Mouse (Mus musculus): ENCODE results near the gene Them7. TPM values are rescaled to one million over a fixed set of nuclear protein-coding genes. Genes with fewer than 3 reads are reported as not detected.

Gene Them7
- polyA plus RNA-seq, 1 experiment from 2014 or later: not detected

- Histone ChIP-seq H3K4me3 (replicated peaks; ENCODE audit: low read depth, low read length) (no peak overlapping the region), H3K9me3 (ENCODE audit: control insufficient read depth, low read length) (no peaks in the 10 kb centered on the region), H3K9ac (replicated peaks; ENCODE audit: low read length) (no peak overlapping the region), H3K36me3 (ENCODE audit: control insufficient read depth, insufficient read depth, low read length) (no peaks in the 10 kb centered on the region), H3K4me2 (ENCODE audit: low read length) (no peak overlapping the region), H3K4me1 (ENCODE audit: control insufficient read depth, insufficient read depth, low read length) (no peaks in the 10 kb centered on the region), H3K27ac (replicated peaks; ENCODE audit: low read depth, low read length) (no peak overlapping the region), H3K27me3 (ENCODE audit: control insufficient read depth, insufficient read depth, low read length) (no peaks in the 10 kb centered on the region)
- ATAC-seq (ENCODE audit: low FRiP score, low TSS enrichment) (no peak), DNase-seq (no peak)
- WGBS: 95% methylated on average over 1 of the region's 1 CpGs
Measured at GRCm38 (mm10) chr2:105409253-105409652, 185.1 kb downstream of the Them7 start.

- H3K27ac ChIP-seq (replicated peaks; ENCODE audit: low read depth, low read length): no peak overlapping the region
- no peak overlapping the region for H3K4me2 ChIP-seq (ENCODE audit: low read length)
Measured at GRCm38 (mm10) chr2:105414309-105414708, 190.2 kb downstream of the Them7 start.

GRCm38 (mm10) chr2:105416046-105416659 is 192.0 kb downstream of the Them7 start:
- 53% methylated on average over 7 of the region's 7 CpGs for WGBS
- H3K4me2 ChIP-seq (ENCODE audit: low read length): no peak overlapping the region
- H3K27ac ChIP-seq (replicated peaks; ENCODE audit: low read depth, low read length): no peak overlapping the region
- H3K4me3 ChIP-seq (replicated peaks; ENCODE audit: low read depth, low read length): no peak overlapping the region
- peak; percentile 62 for DNase-seq
- ATAC-seq (ENCODE audit: low FRiP score, low TSS enrichment): no peak
- H3K4me1 ChIP-seq (ENCODE audit: control insufficient read depth, insufficient read depth, low read length): peaks cover 14% of the 10 kb centered on the region
- no peaks in the 10 kb centered on the region for H3K27me3 ChIP-seq (ENCODE audit: control insufficient read depth, insufficient read depth, low read length)
- H3K9ac ChIP-seq (replicated peaks; ENCODE audit: low read length): no peak overlapping the region; the same call in 1 of the 2 replicates
- H3K9me3 ChIP-seq (ENCODE audit: control insufficient read depth, low read length): no peaks in the 10 kb centered on the region
- H3K36me3 ChIP-seq (ENCODE audit: control insufficient read depth, insufficient read depth, low read length): no peaks in the 10 kb centered on the region

More at GRCm38 (mm10) chr2:105414309-105414708, 190.2 kb downstream of the Them7 start:
- no peak overlapping the region for H3K4me3 ChIP-seq (replicated peaks; ENCODE audit: low read depth, low read length)
- H3K4me1 ChIP-seq (ENCODE audit: control insufficient read depth, insufficient read depth, low read length): peaks cover 14% of the 10 kb centered on the region
- no peaks in the 10 kb centered on the region for H3K9me3 ChIP-seq (ENCODE audit: control insufficient read depth, low read length)
- H3K36me3 ChIP-seq (ENCODE audit: control insufficient read depth, insufficient read depth, low read length): no peaks in the 10 kb centered on the region
- no peaks in the 10 kb centered on the region for H3K27me3 ChIP-seq (ENCODE audit: control insufficient read depth, insufficient read depth, low read length)
- DNase-seq (no peak), ATAC-seq (ENCODE audit: low FRiP score, low TSS enrichment) (no peak)
- WGBS: 81% methylated on average over 2 of the region's 2 CpGs
- H3K9ac ChIP-seq (replicated peaks; ENCODE audit: low read length): no peak overlapping the region

DNA sequence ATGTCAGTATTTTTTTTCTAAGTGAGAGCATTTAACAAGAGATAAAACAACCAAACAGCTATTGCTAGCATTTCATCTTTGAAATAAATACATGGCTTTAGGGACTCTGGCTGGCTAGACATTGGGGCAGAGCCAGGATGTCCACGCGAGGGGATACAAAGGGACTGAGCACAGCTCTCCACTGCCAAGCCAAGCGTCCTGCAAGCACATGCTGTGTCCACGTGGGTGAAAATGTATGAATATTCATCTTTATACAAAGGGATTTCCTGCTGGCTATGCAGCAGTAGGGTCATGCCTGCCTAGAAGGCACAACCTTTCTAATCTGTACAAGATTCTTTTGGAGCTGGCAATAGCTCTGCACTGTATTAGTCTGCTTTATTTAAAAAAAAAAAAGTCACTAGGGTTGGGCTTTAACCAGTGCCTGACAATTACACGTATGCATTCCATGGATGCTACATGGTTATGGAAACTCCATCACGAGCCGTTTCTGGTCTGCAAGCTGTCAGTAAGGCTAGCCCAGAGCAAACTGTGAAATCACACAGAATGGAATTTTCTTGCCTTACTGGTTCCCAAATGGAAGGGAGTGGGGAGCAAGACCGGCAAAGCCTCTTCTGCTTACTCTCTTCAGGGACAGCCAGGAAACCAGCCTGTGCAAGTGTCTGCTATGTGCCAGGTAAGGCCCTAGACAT is 192.7 kb downstream of the Them7 start:
- DNase-seq: peak; percentile 60
- Histone ChIP-seq H3K4me2 (ENCODE audit: low read length) (no peak overlapping the region), H3K27me3 (ENCODE audit: control insufficient read depth, insufficient read depth, low read length) (no peaks in the 10 kb centered on the region), H3K9me3 (ENCODE audit: control insufficient read depth, low read length) (no peaks in the 10 kb centered on the region), H3K4me1 (ENCODE audit: control insufficient read depth, insufficient read depth, low read length) (peaks cover 14% of the 10 kb centered on the region), H3K27ac (replicated peaks; ENCODE audit: low read depth, low read length) (no peak overlapping the region), H3K36me3 (ENCODE audit: control insufficient read depth, insufficient read depth, low read length) (no peaks in the 10 kb centered on the region), H3K4me3 (replicated peaks; ENCODE audit: low read depth, low read length) (no peak overlapping the region), H3K9ac (replicated peaks; ENCODE audit: low read length) (no peak overlapping the region)
- peak; percentile 65 for ATAC-seq (ENCODE audit: low FRiP score, low TSS enrichment)
- WGBS: 25% methylated on average over 8 of the region's 8 CpGs

DNA sequence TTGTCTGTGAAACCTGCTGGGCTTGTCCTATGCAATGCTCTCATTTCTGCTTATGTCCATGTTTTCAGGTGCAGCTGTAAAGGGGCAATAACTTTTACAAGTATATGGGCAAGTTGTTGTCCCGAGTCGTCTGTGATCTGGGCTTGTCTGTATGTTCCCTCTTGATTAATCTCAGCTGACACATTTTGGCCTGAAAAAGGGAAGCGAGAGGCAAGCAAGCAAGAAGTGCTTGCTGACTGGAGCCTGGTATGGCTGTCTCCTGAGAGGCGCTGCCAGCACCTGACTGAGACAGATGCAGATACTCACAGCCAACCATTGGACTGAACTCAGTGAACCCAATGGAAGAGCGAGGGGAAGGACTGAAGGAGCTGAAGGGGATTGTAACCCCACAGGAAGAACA is 193.5 kb downstream of the Them7 start:
- H3K9me3 ChIP-seq (ENCODE audit: control insufficient read depth, low read length): no peaks in the 10 kb centered on the region
- 88% methylated on average over 5 of the region's 5 CpGs for WGBS
- no peak overlapping the region for H3K4me3 ChIP-seq (replicated peaks; ENCODE audit: low read depth, low read length)
- no peak for ATAC-seq (ENCODE audit: low FRiP score, low TSS enrichment)
- no peaks in the 10 kb centered on the region for H3K27me3 ChIP-seq (ENCODE audit: control insufficient read depth, insufficient read depth, low read length)
- H3K36me3 ChIP-seq (ENCODE audit: control insufficient read depth, insufficient read depth, low read length): no peaks in the 10 kb centered on the region
- no peak for DNase-seq
- no peak overlapping the region for H3K27ac ChIP-seq (replicated peaks; ENCODE audit: low read depth, low read length)
- H3K4me1 ChIP-seq (ENCODE audit: control insufficient read depth, insufficient read depth, low read length): peaks cover 14% of the 10 kb centered on the region
- H3K9ac ChIP-seq (replicated peaks; ENCODE audit: low read length): no peak overlapping the region
- no peak overlapping the region for H3K4me2 ChIP-seq (ENCODE audit: low read length)

GRCm38 (mm10) chr2:105418629-105419227 is 194.6 kb downstream of the Them7 start:
- WGBS: 87% methylated on average over 12 of the region's 12 CpGs
- ATAC-seq (ENCODE audit: low FRiP score, low TSS enrichment): no peak

GRCm38 (mm10) chr2:105427447-105427846 is 203.3 kb downstream of the Them7 start:
- H3K9me3 ChIP-seq (ENCODE audit: control insufficient read depth, low read length): no peaks in the 10 kb centered on the region
- ATAC-seq (ENCODE audit: low FRiP score, low TSS enrichment): no peak
- H3K4me1 ChIP-seq (ENCODE audit: control insufficient read depth, insufficient read depth, low read length): no peaks in the 10 kb centered on the region
- no peak overlapping the region for H3K9ac ChIP-seq (replicated peaks; ENCODE audit: low read length)
- no peak overlapping the region for H3K4me2 ChIP-seq (ENCODE audit: low read length)
- DNase-seq: no peak
- 0 out of 2 replicates have a peak, but pooled peaks cover 4% of the 10 kb centered on the region for H3K27me3 ChIP-seq (ENCODE audit: control insufficient read depth, insufficient read depth, low read length)
- no peaks in the 10 kb centered on the region for H3K36me3 ChIP-seq (ENCODE audit: control insufficient read depth, insufficient read depth, low read length)
- H3K27ac ChIP-seq (replicated peaks; ENCODE audit: low read depth, low read length): no peak overlapping the region
- 79% methylated on average over 8 of the region's 8 CpGs for WGBS
- H3K4me3 ChIP-seq (replicated peaks; ENCODE audit: low read depth, low read length): no peak overlapping the region

More at GRCm38 (mm10) chr2:105418629-105419227, 194.6 kb downstream of the Them7 start:
- no peaks in the 10 kb centered on the region for H3K36me3 ChIP-seq (ENCODE audit: control insufficient read depth, insufficient read depth, low read length)
- no peak overlapping the region for H3K9ac ChIP-seq (replicated peaks; ENCODE audit: low read length)
- H3K27me3 ChIP-seq (ENCODE audit: control insufficient read depth, insufficient read depth, low read length): no peaks in the 10 kb centered on the region
- H3K4me1 ChIP-seq (ENCODE audit: control insufficient read depth, insufficient read depth, low read length): peaks cover 14% of the 10 kb centered on the region
- no peak overlapping the region for H3K4me2 ChIP-seq (ENCODE audit: low read length)
- no peak for DNase-seq
- no peaks in the 10 kb centered on the region for H3K9me3 ChIP-seq (ENCODE audit: control insufficient read depth, low read length)
- no peak overlapping the region for H3K27ac ChIP-seq (replicated peaks; ENCODE audit: low read depth, low read length)
- no peak overlapping the region for H3K4me3 ChIP-seq (replicated peaks; ENCODE audit: low read depth, low read length)

DNA sequence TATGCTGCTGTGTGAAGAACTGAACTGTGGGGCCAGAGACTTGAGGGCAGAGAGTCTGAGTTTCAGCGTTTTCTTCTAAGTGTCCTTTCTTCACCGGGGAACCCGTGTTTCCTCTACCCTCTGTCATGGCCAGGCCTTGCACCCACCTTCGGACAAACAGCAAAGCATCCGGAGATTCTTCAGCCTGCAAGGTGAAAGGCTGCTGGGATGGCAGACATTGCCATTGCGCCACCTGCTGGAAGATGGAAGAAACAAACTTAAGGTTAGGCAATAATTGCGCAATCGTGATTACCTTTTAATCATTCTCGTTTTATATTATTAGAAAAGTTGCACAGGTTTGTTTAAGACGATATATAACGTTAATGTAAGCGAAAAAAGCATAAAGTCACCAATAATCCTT is 203.9 kb downstream of the Them7 start:
- H3K4me2 ChIP-seq (ENCODE audit: low read length): no peak overlapping the region
- H3K27me3 ChIP-seq (ENCODE audit: control insufficient read depth, insufficient read depth, low read length): 0 out of 2 replicates have a peak, but pooled peaks cover 4% of the 10 kb centered on the region
- peak; percentile 89 for DNase-seq
- peak; percentile 31; the same call in 1 of the 2 replicates for ATAC-seq (ENCODE audit: low FRiP score, low TSS enrichment)
- H3K9me3 ChIP-seq (ENCODE audit: control insufficient read depth, low read length): no peaks in the 10 kb centered on the region
- H3K27ac ChIP-seq (replicated peaks; ENCODE audit: low read depth, low read length): no peak overlapping the region
- no peaks in the 10 kb centered on the region for H3K4me1 ChIP-seq (ENCODE audit: control insufficient read depth, insufficient read depth, low read length)
- no peaks in the 10 kb centered on the region for H3K36me3 ChIP-seq (ENCODE audit: control insufficient read depth, insufficient read depth, low read length)
- 5% methylated on average over 12 of the region's 12 CpGs for WGBS
- no peak overlapping the region for H3K4me3 ChIP-seq (replicated peaks; ENCODE audit: low read depth, low read length)
- no peak overlapping the region for H3K9ac ChIP-seq (replicated peaks; ENCODE audit: low read length)
